Mouse (Mus musculus): ENCODE results near the gene Eif1ax.
A peak's percentile ranks its signal among the peaks of the same experiment; 100 is the strongest.
"Not testable (repeated sequence)": the region's sequence is repeated elsewhere in the genome, so short reads cannot be mapped to it uniquely, and the experiment has no call there.

The Eif1ax gene

DNA sequence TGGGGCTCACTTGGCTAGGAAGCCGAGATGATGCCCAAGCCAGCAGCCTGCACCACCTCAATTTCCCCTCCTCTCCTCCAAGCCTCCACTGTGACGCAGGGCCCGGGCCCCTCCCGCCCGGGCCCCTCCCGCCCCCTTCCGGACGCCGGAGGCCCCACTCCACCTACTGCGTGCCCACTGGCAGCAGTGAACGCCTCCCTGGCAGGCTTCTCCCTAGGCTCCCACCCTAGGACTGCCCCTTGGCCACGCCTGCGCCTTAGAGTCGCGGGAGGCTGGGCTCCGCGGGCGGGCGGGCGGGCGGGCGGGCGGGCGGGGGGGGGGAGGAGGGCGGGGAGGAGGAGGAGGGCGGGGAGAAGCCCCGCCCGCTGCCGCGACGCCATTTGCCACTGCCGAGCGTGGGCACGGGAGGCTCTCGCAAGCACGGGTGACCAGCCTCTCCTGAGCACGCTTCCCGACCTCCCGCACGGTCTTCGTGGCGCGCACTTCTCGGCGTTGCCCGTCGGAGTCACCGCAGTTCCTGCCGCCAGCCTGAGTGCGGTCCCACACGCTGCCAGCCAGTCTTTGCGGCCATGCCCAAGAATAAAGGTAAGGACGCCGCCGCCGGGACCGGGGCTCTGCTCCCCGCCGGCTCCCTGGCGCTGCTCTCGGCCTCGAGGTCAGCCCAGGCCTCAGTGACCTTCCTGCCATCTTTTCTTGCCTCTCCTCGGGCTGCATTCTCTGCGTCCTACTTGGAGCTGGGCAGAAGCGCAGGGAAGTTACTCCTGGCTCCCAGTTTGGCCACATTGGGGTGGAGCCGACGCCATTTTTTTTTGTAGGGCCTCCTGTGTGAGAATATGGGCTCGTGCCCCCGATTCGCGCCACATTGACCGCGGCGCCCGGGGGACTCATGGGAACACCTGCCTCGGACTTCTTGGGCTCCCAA lies at the start of gene Eif1ax:
Gene Eif1ax (plus strand): TSS at position 348 of the 922 bp plus-strand sequence.
- DNase-seq (ENCODE audit: low spot score in 2 of 2), result peak; percentile 25 to 34

DNA sequence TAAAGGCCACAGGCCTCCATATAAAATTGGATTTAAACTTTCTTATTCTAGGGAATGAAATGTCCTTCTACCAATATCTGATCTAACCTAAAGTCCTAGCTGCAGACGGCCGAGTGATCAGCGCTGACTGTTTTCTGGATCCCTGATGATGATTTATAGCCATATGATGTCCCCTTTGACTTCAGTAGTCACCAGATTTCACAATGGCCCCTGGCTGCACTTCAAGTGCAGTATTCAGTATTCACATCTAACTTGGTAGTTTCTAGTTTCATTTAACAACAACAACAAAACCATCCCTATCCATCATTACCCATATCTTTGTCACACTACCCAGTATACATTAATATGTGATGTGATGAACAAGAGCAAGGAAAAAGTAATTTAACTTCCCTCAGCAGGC lies 7.5 kb upstream of the Eif1ax start:
- no peak for DNase-seq (ENCODE audit: low spot score in 2 of 2)

- DNase-seq (ENCODE audit: low spot score in 2 of 2), result no peak
Measured at GRCm38 (mm10) chrX:159372753-159373144, 771 bp downstream of the Eif1ax start.

- DNase-seq (ENCODE audit: low spot score in 2 of 2), result no peak
Measured at GRCm38 (mm10) chrX:159387105-159387504, 15.1 kb downstream of the Eif1ax start.

DNA sequence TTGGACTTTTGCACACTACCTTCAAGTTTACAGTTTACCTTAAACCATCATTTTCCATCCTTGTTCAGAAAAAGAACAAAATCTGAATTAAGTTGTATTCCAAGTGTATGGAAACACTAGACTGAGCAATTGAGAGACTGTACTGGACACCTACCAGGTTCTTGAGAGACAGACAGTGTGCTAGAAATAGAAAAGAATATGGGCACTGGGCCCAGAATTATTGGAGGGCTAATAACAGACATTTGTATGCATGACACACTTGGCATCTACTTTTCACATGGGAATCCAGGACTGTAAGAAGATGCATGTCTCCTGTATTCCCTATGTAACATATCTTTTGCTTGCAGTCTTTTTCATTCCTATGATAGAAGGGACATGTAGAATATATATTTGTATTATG lies 17.0 kb downstream of the Eif1ax start:
- no peak for DNase-seq (ENCODE audit: low spot score in 2 of 2)

- DNase-seq (ENCODE audit: low spot score in 2 of 2), result no peak
Measured at GRCm38 (mm10) chrX:159390347-159390962, 18.5 kb downstream of the Eif1ax start.

DNA sequence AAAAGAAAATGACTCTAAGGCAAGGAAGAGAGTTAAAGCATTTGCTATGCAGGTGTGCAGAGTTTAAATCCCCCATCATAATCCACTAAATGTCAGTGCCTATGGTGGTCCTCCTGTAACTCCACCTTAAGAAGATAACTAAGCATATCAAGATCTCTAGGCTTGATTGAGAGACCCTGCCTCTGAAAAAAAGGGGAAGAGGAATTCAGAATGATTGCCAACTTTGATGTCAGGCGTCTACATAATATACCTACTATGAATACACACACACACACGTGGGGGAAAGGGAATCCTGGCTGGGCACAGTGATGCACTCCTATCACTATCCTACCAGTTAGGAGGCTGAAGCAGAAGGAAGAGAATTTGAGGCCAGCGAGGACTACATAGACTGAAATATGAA lies 19.3 kb downstream of the Eif1ax start:
- no peak for DNase-seq (ENCODE audit: low spot score in 2 of 2)

DNA sequence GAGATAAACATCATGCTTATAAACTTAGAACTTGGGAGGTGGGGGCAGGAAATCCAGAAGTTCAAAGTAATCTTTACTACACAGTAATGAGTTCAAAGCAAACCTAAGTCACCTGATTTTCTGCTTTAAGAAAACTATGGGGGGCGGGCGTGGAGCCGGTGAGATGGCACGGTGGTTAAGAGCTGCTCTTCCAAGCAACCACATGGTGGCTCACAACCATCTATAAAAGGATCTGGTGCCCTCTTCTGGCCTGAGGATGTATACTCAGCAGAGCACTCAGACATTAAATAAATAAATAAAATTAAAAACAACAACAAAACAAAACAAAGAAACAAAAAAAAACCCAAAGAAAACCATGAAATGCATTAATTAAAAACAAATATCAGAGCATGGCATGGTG lies 37.3 kb downstream of the Eif1ax start:
- DNase-seq (ENCODE audit: low spot score in 2 of 2), result no peak

DNA sequence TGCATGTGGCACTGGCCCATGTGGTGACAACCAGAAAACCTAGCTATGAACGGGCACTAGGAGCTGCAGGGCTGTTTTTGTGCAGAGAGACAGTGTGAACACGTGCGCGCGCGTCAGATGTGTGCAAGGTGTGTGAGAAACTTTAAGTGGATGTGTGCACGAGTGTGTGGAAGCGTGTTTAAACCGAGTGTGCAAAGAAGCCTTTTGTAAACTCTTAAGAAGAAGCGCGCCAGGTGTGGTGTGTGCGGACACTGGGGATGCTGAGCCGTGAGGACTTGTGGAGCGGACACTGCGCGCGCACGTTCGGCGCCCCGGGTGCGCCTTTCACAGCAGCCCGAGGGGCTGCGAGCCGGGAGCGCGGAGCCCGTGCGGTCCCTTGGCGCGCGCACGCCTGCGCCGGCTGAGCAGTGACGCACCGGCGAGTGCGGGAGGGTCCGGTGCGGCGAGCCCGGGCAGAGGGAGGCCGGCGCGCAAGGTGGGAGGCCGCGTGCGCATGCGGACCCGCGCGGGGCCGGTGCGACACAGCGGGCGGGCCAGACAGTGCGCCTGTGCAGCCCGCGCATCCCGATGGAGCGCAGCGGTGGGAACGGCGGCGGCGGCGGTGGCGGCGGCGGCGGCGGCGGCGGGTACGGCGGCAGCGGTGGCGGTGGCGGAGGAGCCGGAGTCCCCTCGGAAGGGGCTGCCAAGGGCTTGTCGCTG lies 42.3 kb downstream of the Eif1ax start, which contains the start of gene Map7d2:
Gene Map7d2 (plus strand): TSS at position 443 of the 699 bp plus-strand sequence.
- DNase-seq (ENCODE audit: low spot score in 2 of 2), result peak; percentile 22 to 28

DNA sequence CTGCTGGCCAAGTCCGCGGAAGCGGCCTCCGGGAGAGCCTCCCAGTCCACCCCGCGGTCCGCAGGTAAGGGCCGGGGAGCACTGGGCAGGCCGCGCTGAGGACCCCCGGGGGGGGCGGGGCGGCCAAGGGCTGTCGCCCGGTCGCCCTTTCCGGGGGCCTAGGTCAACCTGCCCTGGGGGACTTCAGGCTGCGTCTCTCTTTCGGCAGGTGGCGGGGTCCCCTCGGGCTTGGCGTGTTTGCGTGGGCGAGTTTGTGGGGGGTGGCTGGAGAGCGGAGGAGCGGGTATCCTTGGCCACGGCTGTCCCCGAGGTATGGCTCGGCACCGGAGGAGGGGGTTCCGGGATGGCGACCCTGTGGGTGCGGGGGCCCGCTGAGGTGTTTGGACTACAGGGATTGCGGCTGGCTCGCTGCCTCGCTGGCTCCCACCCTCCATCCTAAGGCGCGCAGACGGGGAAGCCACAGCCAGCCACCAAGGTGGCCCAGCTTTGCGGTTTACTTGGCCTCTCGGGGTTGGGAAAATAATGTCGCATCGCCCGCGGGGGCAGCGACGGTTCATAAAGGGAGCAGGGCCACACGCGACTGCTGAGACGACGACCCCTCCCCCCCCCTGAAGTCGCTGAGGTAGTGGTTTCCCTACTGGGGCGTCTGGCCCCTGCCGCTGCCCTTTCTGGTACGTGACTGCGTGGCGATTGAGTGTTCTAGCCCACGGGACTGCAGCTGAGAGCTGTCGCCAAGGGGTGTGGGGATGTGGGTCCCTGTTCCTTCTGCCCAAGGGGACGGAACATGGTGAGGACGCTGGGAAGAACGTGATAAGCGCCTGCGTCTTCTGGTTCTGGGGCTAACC lies 43.1 kb downstream of the Eif1ax start:
- DNase-seq (ENCODE audit: low spot score in 2 of 2), result peak; percentile 2 to 6

DNA sequence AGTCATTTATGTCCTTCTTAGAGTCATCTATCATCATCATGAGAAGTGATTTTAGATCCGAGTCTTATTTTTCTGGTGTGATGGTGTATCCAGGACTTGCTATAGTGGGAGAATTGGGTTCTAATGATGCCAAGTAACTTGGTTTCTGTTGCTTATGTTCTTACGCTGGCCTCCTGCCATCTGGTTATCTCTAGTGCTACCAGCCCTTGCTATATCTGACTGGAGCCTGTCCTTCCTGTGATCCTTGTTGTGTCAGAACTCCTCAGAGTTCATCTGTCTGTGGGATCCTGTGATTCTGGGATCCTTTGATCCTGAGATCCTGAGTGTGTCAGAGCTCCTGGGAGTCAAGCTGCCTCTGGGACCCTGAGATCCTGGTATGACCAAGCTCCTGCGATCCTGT lies 58.5 kb downstream of the Eif1ax start:
- not testable (repeated sequence) for DNase-seq (ENCODE audit: low spot score in 2 of 2)

All from left cerebral cortex, adult 9 months (tissue).